Mouse (Mus musculus): ENCODE results near the gene Gm13277. TPM values are rescaled to one million over a fixed set of nuclear protein-coding genes. Genes with fewer than 3 reads are reported as not detected.
"Not testable (repeated sequence)": the region's sequence is repeated elsewhere in the genome, so short reads cannot be mapped to it uniquely, and the experiment has no call there.

Gene Gm13277
- polyA plus RNA-seq, 1 experiment = not detected

- Histone ChIP-seq H3K36me3 (ENCODE audit: control insufficient read depth, insufficient read depth, low read length) (no peaks in the 10 kb centered on the region), H3K27me3 (replicated peaks; ENCODE audit: control insufficient read depth, insufficient read depth, low read length) (no peaks in the 10 kb centered on the region), H3K4me1 (ENCODE audit: control insufficient read depth, insufficient read depth, low read length) (no peaks in the 10 kb centered on the region), H3K4me3 (ENCODE audit: insufficient read depth, low read depth, low read length) (no peak within 1 kb of the TSS), H3K27ac (ENCODE audit: insufficient read depth, low read depth, low read length) (no peak within 1 kb of the TSS)
- no peak for DNase-seq
- 57% methylated on average over 3 of the region's 3 CpGs for WGBS
- TF ChIP-seq POLR2A (IDR thresholded peaks at IDR 0.05; ENCODE audit: low read depth, low read length) = no peak
- no peak for TF ChIP-seq CTCF (conservative IDR thresholded peaks at IDR 0.05; ENCODE audit: insufficient read depth, insufficient read length, low read depth, low read length)
Measured at GRCm38 (mm10) chr4:88815928-88816327, 27.5 kb downstream of the Gm13277 start, which contains the start of gene Ifna7. Gene Ifna7 (plus strand): TSS chr4:88816228.

DNA sequence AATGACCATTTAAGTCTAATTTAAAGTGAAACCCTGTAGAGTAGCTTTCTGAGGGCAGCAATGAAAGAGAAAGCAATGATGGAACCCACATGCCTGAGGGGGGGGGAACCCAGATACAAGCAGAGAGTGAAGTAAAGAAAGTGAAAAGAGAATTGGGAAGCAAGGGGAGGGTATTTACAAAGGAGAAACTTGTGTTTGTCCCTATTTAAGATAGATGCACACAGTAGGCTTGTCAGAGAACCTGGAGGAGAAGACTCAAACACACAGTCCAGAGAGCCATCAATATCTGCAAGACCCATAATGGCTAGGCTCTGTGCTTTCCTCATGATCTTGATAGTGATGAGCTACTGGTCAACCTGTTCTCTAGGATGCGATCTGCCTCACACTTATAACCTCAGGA is 31.2 kb downstream of the Gm13277 start, which contains the start of gene Ifna11:
TSS of gene Ifna11 (plus strand) at position 301 of the 400 bp plus-strand sequence.
- 76% methylated on average over 1 of the region's 1 CpGs for WGBS

GRCm38 (mm10) chr4:88822995-88823394 is 34.6 kb downstream of the Gm13277 start:
- 26% methylated on average over 4 of the region's 4 CpGs for WGBS
- Histone ChIP-seq H3K27me3 (replicated peaks; ENCODE audit: control insufficient read depth, insufficient read depth, low read length) (no peaks in the 10 kb centered on the region), H3K36me3 (ENCODE audit: control insufficient read depth, insufficient read depth, low read length) (no peaks in the 10 kb centered on the region), H3K4me3 (ENCODE audit: insufficient read depth, low read depth, low read length) (no peak overlapping the region), H3K27ac (ENCODE audit: insufficient read depth, low read depth, low read length) (no peak overlapping the region), H3K4me1 (ENCODE audit: control insufficient read depth, insufficient read depth, low read length) (no peaks in the 10 kb centered on the region)
- peak; percentile 9 for DNase-seq
- TF ChIP-seq POLR2A (IDR thresholded peaks at IDR 0.05; ENCODE audit: low read depth, low read length) = no peak

More for the DNA sequence above, 31.2 kb downstream of the Gm13277 start, which contains the start of gene Ifna11:
- no peaks in the 10 kb centered on the region for H3K4me1 ChIP-seq (ENCODE audit: control insufficient read depth, insufficient read depth, low read length)
- TF ChIP-seq CTCF (conservative IDR thresholded peaks at IDR 0.05; ENCODE audit: insufficient read depth, insufficient read length, low read depth, low read length) = no peak
- no peak for TF ChIP-seq POLR2A (IDR thresholded peaks at IDR 0.05; ENCODE audit: low read depth, low read length)
- no peak within 1 kb of the TSS for H3K4me3 ChIP-seq (ENCODE audit: insufficient read depth, low read depth, low read length)
- no peak within 1 kb of the TSS for H3K27ac ChIP-seq (ENCODE audit: insufficient read depth, low read depth, low read length)
- no peaks in the 10 kb centered on the region for H3K36me3 ChIP-seq (ENCODE audit: control insufficient read depth, insufficient read depth, low read length)
- no peak for DNase-seq
- H3K27me3 ChIP-seq (replicated peaks; ENCODE audit: control insufficient read depth, insufficient read depth, low read length) = no peaks in the 10 kb centered on the region

GRCm38 (mm10) chr4:88827116-88827515 is 38.7 kb downstream of the Gm13277 start, which contains the start of gene Ifna6:
Gene Ifna6 (plus strand): TSS chr4:88827416.
- not testable (repeated sequence) for H3K4me1 ChIP-seq (ENCODE audit: control insufficient read depth, insufficient read depth, low read length); H3K27ac ChIP-seq (ENCODE audit: insufficient read depth, low read depth, low read length); DNase-seq; H3K36me3 ChIP-seq (ENCODE audit: control insufficient read depth, insufficient read depth, low read length); H3K4me3 ChIP-seq (ENCODE audit: insufficient read depth, low read depth, low read length); H3K27me3 ChIP-seq (replicated peaks; ENCODE audit: control insufficient read depth, insufficient read depth, low read length)

GRCm38 (mm10) chr4:88830523-88830922 is 42.1 kb downstream of the Gm13277 start:
- no peaks in the 10 kb centered on the region for H3K36me3 ChIP-seq (ENCODE audit: control insufficient read depth, insufficient read depth, low read length)
- peak; percentile 27 for DNase-seq
- TF ChIP-seq CTCF (conservative IDR thresholded peaks at IDR 0.05; ENCODE audit: insufficient read depth, insufficient read length, low read depth, low read length) (0 out of 2 replicates have a peak, but pooled peaks have one; percentile 7), POLR2A (IDR thresholded peaks at IDR 0.05; ENCODE audit: low read depth, low read length) (no peak)
- no peaks in the 10 kb centered on the region for H3K4me1 ChIP-seq (ENCODE audit: control insufficient read depth, insufficient read depth, low read length)
- no peak overlapping the region for H3K4me3 ChIP-seq (ENCODE audit: insufficient read depth, low read depth, low read length)
- H3K27me3 ChIP-seq (replicated peaks; ENCODE audit: control insufficient read depth, insufficient read depth, low read length) = no peaks in the 10 kb centered on the region
- no peak overlapping the region for H3K27ac ChIP-seq (ENCODE audit: insufficient read depth, low read depth, low read length)
- 16% methylated on average over 4 of the region's 4 CpGs for WGBS

DNA sequence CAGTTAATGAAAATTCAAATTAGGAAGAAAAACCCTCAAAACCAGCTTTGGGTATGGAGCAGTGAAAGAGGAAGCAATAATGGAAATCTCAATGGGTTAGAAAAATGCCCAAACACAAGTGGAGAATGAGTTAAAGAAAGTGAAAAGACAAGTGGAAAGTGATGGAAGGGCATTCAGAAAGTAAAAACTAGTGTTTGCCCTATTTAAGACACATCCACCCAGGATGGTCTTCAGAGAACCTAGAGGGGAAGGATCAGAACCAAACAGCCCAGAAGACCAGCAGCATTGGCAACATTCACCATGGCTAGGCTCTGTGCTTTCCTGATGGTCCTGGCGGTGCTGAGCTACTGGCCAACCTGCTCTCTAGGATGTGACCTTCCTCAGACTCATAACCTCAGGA is 46.8 kb downstream of the Gm13277 start, which contains the start of gene Ifna5:
TSS of gene Ifna5 (plus strand) at position 301 of the 400 bp plus-strand sequence.
- not testable (repeated sequence) for H3K36me3 ChIP-seq (ENCODE audit: control insufficient read depth, insufficient read depth, low read length); H3K4me1 ChIP-seq (ENCODE audit: control insufficient read depth, insufficient read depth, low read length); H3K4me3 ChIP-seq (ENCODE audit: insufficient read depth, low read depth, low read length); H3K27ac ChIP-seq (ENCODE audit: insufficient read depth, low read depth, low read length); H3K27me3 ChIP-seq (replicated peaks; ENCODE audit: control insufficient read depth, insufficient read depth, low read length); DNase-seq
- 83% methylated on average over 1 of the region's 1 CpGs for WGBS

Other genes with a start within 250 kb of the Gm13277 start
- gene Ifna15, start 230.4 kb upstream of the Gm13277 start, polyA plus RNA-seq (2012; rRNA removed) = not detected in 2 replicates
- gene Ifna14, start 216.8 kb upstream of the Gm13277 start, polyA plus RNA-seq (2012; rRNA removed) = not detected in 2 replicates
- not detected in 2 replicates for gene Ifna9, start 196.2 kb upstream of the Gm13277 start, polyA plus RNA-seq (2012; rRNA removed)
- gene Ifna12, start 185.3 kb upstream of the Gm13277 start, polyA plus RNA-seq (2012; rRNA removed) = not detected in 2 replicates
- gene C87499, start 154.2 kb upstream of the Gm13277 start, polyA plus RNA-seq (2012; rRNA removed) = not detected in 2 replicates
- not detected in 2 replicates for gene Ifna13, start 144.2 kb upstream of the Gm13277 start, polyA plus RNA-seq (2012; rRNA removed)
- not detected in 2 replicates for gene Ifna16, start 111.7 kb upstream of the Gm13277 start, polyA plus RNA-seq (2012; rRNA removed)
- not detected in 2 replicates for gene Ifna2, start 104.7 kb upstream of the Gm13277 start, polyA plus RNA-seq (2012; rRNA removed)
- gene Ifnab, start 97.3 kb upstream of the Gm13277 start, polyA plus RNA-seq (2012; rRNA removed) = not detected in 2 replicates
- gene Gm26566, start 66.8 kb upstream of the Gm13277 start, polyA plus RNA-seq (2012; rRNA removed) = 0.26 and 0.34 TPM in 2 replicates
- 18.1 and 19.2 TPM in 2 replicates for gene Klhl9, start 66.2 kb upstream of the Gm13277 start, polyA plus RNA-seq (2012; rRNA removed)
- not detected in 2 replicates for gene Gm13271, start 33.8 kb upstream of the Gm13277 start, polyA plus RNA-seq (2012; rRNA removed)
- gene Gm13283, start 28.5 kb upstream of the Gm13277 start, polyA plus RNA-seq (2012; rRNA removed) = 0.10 TPM in 1 of 2 replicates, not detected in the other
- not detected in 2 replicates for gene Gm13290, start 14.8 kb upstream of the Gm13277 start, polyA plus RNA-seq (2012; rRNA removed)
- gene Gm13289, start 11.7 kb upstream of the Gm13277 start, polyA plus RNA-seq (2012; rRNA removed) = not detected in 2 replicates
- gene Gm13272, start 8.8 kb upstream of the Gm13277 start, polyA plus RNA-seq (2012; rRNA removed) = not detected in 2 replicates
- gene Ifnz, start 6.5 kb upstream of the Gm13277 start, polyA plus RNA-seq (2012; rRNA removed) = 0.08 TPM in 1 of 2 replicates, not detected in the other
- gene Gm13276, start 2.9 kb upstream of the Gm13277 start, polyA plus RNA-seq (2012; rRNA removed) = not detected in 2 replicates
- not detected in 2 replicates for gene Gm13278, start 2.9 kb downstream of the Gm13277 start, polyA plus RNA-seq (2012; rRNA removed)
- gene Gm13275, start 5.9 kb downstream of the Gm13277 start, polyA plus RNA-seq (2012; rRNA removed) = not detected in 2 replicates
- gene Gm13279, start 8.8 kb downstream of the Gm13277 start, polyA plus RNA-seq (2012; rRNA removed) = not detected in 2 replicates
- not detected in 2 replicates for gene Gm13285, start 11.0 kb downstream of the Gm13277 start, polyA plus RNA-seq (2012; rRNA removed)
- not detected in 2 replicates for gene Gm13287, start 14.6 kb downstream of the Gm13277 start, polyA plus RNA-seq (2012; rRNA removed)
- not detected in 2 replicates for gene Gm13288, start 16.9 kb downstream of the Gm13277 start, polyA plus RNA-seq (2012; rRNA removed)
- gene Ifna7, start 27.6 kb downstream of the Gm13277 start, polyA plus RNA-seq (2012; rRNA removed) = not detected in 2 replicates
- not detected in 2 replicates for gene Ifna11, start 31.3 kb downstream of the Gm13277 start, polyA plus RNA-seq (2012; rRNA removed)
- not detected in 2 replicates for gene Ifna6, start 38.8 kb downstream of the Gm13277 start, polyA plus RNA-seq (2012; rRNA removed)
- not detected in 2 replicates for gene Ifna5, start 46.9 kb downstream of the Gm13277 start, polyA plus RNA-seq (2012; rRNA removed)
- gene Ifna4, start 53.2 kb downstream of the Gm13277 start, polyA plus RNA-seq (2012; rRNA removed) = not detected in 2 replicates
- gene Ifna1, start 61.5 kb downstream of the Gm13277 start, polyA plus RNA-seq (2012; rRNA removed) = not detected in 2 replicates
- gene Ifne, start 91.6 kb downstream of the Gm13277 start, polyA plus RNA-seq (2012; rRNA removed) = not detected in 2 replicates

Data from kidney, adult 2 months (tissue).